Mouse (Mus musculus) MEL (cell line): ENCODE measurements around the gene Tnfrsf8.

Experiments used
- BHLHE40 ChIP-seq: IDR thresholded peaks from 2 replicates; pipeline ENCODE4 v1.6.1; 2012; ENCODE audit warnings: low read depth, mild to moderate bottlenecking, inconsistent platforms, low read length, improper control_type of control experiment, borderline replicate concordance
- CTCF ChIP-seq, 3 experiments: IDR thresholded peaks in 2 of 3; conservative IDR thresholded peaks in 1 of 3; 2 replicates each; pipeline ENCODE4 v1.5.1; 2011 to 2012; ENCODE audit warnings: low read length in 3 of 3, low read depth in 2 of 3, mild to moderate bottlenecking in 2 of 3, improper control_type of control experiment in 1 of 3, inconsistent platforms in 1 of 3, mixed read lengths in 1 of 3, moderate library complexity in 1 of 3; ENCODE audit not compliant: control insufficient read depth in 1 of 3, insufficient read depth in 1 of 3, poor library complexity in 1 of 3, severe bottlenecking in 1 of 3
- EP300 ChIP-seq, 2 experiments: IDR thresholded peaks; 2 replicates each; pipeline ENCODE4 v1.6.1; 2011; ENCODE audit warnings: improper control_type of control experiment in 2 of 2, low read length in 2 of 2, low read depth in 1 of 2, mild to moderate bottlenecking in 1 of 2
- GATA1 ChIP-seq: IDR thresholded peaks from 2 replicates; pipeline ENCODE4 v1.6.1; 2011; ENCODE audit warnings: low read depth, low read length, improper control_type of control experiment
- HCFC1 ChIP-seq: IDR thresholded peaks from 2 replicates; pipeline ENCODE4 v1.6.1; 2012; ENCODE audit warnings: low read depth, mild to moderate bottlenecking, inconsistent platforms, low read length, improper control_type of control experiment, moderate library complexity
- MAZ ChIP-seq: IDR thresholded peaks from 2 replicates; pipeline ENCODE4 v1.6.1; 2012; ENCODE audit warnings: low read depth, mild to moderate bottlenecking, inconsistent platforms, low read length, improper control_type of control experiment
- POLR2A ChIP-seq, 2 experiments: IDR thresholded peaks; 2 replicates each; pipeline ENCODE4 v1.6.1; 2011 to 2012; ENCODE audit warnings: low read length in 2 of 2, mild to moderate bottlenecking in 2 of 2, control low read depth in 1 of 2, improper control_type of control experiment in 1 of 2, low read depth in 1 of 2, moderate library complexity in 1 of 2; ENCODE audit not compliant: control insufficient read depth in 1 of 2, insufficient read depth in 1 of 2, poor library complexity in 1 of 2
- RAD21 ChIP-seq: IDR thresholded peaks from 2 replicates; pipeline ENCODE4 v1.6.1; 2011; ENCODE audit warnings: mild to moderate bottlenecking, low read depth, low read length, improper control_type of control experiment
- SMC3 ChIP-seq: IDR thresholded peaks from 2 replicates; pipeline ENCODE4 v1.6.1; 2011; ENCODE audit warnings: low read depth, low read length, improper control_type of control experiment
- TBP ChIP-seq: IDR thresholded peaks from 2 replicates; pipeline ENCODE4 v1.8.0; 2011; ENCODE audit warnings: low read depth, low read length, improper control_type of control experiment
- TCF12 ChIP-seq: IDR thresholded peaks from 2 replicates; pipeline ENCODE4 v1.6.1; 2014; ENCODE audit warnings: low read depth, mild to moderate bottlenecking, inconsistent platforms, low read length, improper control_type of control experiment, moderate library complexity
- ZC3H11A ChIP-seq: IDR thresholded peaks from 2 replicates; pipeline ENCODE4 v1.6.1; 2012; ENCODE audit warnings: low read depth, mild to moderate bottlenecking, inconsistent platforms, low read length, improper control_type of control experiment

GRCm38 (mm10) chr4:145240723-145241231 is 74.2 kb downstream of the Tnfrsf8 start:
- TF ChIP-seq CTCF (IDR thresholded peaks at IDR 0.05 in 2 of 3, conservative IDR thresholded peaks at IDR 0.05 in 1 of 3; ENCODE audit: control insufficient read depth in 1 of 3, insufficient read depth in 1 of 3, low read depth in 2 of 3, low read length in 3 of 3, poor library complexity in 1 of 3, severe bottlenecking in 1 of 3) (no peak), GATA1 (no peak), TCF12 (no peak), HCFC1 (no peak), ZC3H11A (no peak), TBP (no peak), SMC3 (no peak), EP300 (IDR thresholded peaks at IDR 0.05; ENCODE audit: low read depth in 1 of 2, low read length in 2 of 2) (no peak), BHLHE40 (no peak), RAD21 (no peak), POLR2A (IDR thresholded peaks at IDR 0.05; ENCODE audit: control insufficient read depth in 1 of 2, insufficient read depth in 1 of 2, low read depth in 1 of 2, low read length in 2 of 2, poor library complexity in 1 of 2) (no peak), MAZ (no peak)
